Mouse (Mus musculus): Measurements from ENCODE around the gene Adgrf3.
"Not testable (repeated sequence)": the region's sequence is repeated elsewhere in the genome, so short reads cannot be mapped to it uniquely, and the experiment has no call there.

Gene Adgrf3

DNA sequence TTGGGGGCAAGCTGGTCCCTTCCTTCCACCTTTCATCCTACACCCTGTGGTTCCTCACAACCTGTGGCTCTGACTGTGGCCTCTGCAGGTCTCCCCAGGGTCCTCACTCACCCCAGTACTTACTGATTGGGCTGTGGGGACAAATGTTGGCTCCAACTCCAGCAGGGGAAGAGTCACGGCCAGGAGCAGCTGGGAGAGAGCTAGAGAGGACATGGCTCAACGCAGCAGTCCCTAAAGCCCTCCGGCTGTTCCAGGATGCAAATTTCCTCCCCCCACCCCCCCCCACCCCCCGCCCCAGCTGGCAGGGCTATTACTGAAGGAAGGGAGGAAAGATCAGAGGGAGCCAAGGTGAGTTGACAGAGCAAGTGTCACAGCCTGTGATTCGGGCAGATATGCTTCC lies at the start of gene Adgrf3:
TSS of gene Adgrf3 (minus strand) at position 230 of the 400 bp plus-strand sequence.
- DNase-seq: no peak

DNA sequence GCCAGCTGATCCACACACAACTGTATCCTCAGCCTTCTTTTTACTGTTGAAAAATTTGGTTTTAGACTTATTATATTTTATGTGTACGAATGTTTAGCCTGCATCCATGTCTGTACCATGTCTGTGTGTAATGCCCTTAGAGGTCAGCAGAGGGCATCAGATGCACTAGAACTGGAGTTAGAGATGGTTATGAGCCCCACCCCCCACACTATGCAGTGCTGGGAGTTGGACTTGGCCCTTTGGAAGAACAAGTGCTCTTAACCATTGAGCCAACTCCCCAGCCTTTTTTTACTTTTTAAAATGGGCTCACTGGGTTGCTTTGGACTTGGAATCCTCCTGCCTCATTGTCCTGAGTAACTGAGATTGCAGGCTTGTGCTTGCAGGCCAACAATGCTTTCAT lies 42.1 kb upstream of the Adgrf3 start:
- peak; percentile 25 for DNase-seq

DNA sequence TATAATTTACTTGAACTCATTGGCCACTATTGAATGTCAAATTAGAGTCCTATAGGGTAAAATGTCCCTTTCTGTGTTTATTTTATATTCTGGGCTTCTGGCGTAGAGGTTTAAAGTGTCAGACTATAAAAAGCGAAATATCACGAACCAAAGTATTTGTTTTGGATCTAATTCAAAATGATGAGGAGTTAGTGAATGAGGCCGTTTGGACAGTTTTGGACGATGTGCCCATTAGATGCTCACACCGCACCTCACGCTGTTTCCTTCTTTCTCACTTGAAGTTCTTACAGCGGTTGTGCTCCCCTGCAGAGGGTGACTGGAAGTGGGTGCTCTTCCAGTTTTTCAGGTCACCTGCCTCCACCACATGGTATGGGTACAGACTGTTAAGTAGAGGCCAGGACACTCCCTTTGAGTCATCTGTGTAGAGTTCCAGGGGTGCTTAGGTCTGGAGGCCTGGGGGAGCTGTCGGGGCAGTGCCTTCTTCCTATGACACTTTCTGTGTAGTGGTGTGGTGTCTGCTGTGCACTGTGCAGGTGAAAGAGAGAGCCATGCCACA lies 40.4 kb upstream of the Adgrf3 start:
- DNase-seq: no peak

DNA sequence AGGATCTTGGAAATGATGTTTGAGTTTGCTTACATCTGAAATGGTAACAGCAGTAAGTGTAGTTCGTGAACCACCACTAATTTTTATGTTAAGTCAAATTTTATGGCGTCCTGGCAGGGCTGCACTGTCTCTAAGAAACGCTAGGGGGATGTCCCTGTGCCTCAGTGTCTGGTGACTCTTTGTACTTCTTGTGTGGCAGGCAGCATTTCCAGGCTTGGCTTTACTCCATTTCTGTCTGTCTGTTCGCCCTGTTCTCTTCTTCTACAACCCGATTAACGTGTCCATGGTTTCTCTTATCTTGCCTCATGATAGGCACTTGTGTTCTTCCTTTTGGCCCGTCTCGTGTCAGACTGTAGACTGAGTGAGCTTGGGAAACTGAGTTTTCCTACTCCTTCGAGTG lies 38.2 kb upstream of the Adgrf3 start:
- DNase-seq: no peak

DNA sequence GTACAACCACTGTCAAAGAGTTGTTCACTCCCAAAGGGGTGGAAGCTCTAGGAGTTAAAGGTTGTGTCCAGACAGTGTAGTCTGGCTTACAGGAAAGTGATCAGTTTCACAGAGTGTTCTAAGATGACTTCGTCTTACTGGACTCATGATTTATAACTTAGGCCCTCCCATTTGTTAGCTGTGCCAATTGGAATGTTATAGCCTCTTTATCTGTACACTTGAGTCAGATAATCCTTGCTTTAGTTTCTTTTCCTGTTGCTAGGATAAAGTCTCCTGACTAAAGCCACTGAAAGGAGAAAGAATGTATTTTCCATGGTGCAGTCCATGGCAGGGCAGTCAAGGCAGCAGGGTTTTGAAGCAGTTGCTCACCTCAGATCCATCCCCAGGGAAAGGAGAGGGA lies 36.9 kb upstream of the Adgrf3 start:
- DNase-seq: no peak

DNA sequence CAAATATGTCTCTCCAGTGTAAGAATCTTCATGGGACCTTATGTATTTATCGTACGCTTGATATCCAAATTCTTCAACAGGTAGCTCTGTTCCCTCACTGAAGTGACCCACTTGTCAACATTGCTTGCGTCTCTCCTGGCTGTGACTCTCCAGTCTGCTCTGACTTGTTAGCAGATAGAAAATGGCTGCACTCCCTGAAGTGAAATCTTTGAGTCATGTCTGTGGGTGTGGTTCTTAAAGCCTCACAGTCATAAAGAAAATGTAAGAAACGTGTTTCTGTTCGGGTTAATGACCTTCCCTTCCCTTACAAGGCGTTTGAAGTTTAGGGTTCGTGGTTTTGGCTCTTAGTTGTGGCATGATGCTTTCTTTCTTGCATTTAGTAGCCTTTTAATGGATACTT lies 35.0 kb upstream of the Adgrf3 start:
- DNase-seq: no peak

DNA sequence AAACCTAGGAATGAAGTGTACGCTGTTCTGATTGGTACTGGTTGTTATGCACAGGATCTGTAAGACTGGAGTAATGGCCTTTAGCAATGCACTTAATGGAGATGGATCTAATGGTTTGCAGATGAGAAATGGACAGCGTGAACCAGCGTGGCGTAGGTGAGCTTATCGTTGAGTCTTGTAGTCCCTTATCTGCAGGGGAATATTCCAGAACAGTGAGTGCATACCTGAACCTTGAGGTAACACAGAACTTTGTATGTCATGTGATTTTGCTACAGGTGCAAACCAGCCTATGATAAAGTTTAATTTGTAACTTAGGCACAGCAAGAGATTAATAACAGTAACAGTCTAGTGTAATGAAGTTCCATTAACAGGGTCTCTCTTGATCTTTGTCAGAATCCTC lies 33.0 kb upstream of the Adgrf3 start:
- no peak for DNase-seq

DNA sequence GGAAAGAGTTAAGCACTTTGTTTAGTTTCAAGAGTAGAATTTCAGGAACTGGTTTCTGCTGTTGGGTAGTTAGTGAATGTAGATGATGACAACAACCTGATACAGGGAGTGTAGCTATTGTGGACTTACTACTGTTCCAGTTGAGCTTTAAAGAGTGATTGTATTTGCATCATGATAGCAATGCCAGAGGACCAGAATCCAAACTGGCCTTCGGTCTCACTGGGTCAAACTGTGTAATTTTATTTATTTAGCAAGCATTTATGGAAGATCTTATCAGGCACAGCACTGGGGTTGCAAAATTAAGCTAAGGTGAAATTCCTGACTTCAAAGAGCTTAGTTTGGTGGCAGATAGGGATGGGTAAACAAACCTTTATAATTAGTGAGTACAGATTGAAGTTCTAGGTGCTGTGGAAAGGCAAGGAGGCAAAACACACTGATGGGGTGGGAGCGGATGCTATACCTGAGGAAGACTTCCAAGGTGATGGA lies 30.2 kb upstream of the Adgrf3 start:
- DNase-seq: no peak

DNA sequence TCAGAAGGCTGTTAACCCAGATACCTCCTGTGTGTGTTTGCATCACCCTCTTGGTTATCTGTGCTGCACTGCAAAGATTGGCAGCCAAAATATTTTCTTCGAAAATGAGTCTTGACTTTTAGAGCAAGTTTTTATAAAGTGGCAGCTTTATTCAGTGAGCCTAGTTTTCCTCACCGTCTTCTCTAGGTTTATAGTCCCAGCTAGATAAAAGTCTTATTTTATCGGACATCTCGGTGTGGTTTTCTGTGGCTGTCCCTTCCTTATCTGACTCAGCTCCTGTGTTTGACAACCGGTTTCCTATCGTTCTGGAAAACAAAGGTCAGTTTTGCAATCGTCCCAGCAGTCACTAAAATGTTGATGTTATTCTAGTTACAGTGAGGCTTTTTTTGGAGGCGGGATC lies 28.5 kb upstream of the Adgrf3 start:
- DNase-seq: no peak

DNA sequence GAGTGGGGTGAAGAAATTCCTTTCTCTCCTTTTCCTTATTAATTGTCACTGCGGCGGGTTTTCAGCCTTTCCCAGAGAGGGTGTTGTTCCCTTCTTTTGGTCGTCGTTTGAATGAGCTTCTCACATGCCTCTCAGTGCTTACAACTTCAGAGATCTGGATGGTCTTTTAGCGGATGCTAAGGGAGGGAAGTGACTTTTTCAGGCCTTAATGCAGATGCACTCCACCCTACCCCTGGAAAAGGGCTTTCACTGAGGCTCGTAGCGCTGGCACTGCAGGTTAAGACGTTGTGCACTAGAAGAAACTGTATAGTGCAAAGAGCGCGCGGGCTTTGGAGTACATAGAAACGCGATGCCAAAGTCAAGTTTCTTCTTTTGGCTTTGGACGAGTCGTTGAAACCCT lies 27.5 kb upstream of the Adgrf3 start:
- peak; percentile 58 for DNase-seq

DNA sequence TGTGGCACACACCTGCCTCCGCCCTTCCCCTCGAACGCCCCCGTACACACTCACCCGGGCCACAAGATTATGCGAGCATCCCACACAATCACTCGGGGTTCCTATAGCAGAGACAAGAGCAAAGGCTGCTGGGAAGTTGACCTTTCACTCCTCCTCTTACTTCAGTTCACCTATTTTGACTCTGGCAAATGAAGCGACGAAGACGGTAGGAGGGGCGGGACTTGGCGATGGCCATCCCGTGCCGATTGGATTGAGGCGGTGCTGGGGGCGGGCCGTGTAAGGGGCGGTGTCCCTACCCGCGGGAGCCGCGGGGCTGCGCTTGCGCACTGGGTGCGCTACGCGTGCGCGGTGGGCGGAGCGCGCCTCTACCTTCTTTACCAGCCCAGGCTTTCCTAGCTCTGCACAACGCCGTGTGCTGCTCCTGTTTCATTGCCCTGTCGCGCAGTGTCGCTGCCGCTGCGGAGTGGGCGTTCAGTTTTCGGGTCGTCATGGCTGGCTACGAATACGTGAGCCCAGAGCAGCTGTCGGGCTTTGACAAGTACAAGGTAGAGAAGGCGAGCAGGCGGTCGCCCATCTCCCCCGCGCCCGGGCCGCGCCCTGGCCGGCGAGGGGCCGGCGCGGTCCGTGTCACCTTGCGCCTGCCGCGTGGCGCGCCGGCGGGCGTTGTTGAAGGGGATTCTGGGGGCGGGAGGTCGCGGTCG lies 26.9 kb upstream of the Adgrf3 start, which contains the start of gene Selenoi:
TSS of gene Selenoi (plus strand) at position 311 of the 701 bp plus-strand sequence.
- DNase-seq: peak; percentile 99

DNA sequence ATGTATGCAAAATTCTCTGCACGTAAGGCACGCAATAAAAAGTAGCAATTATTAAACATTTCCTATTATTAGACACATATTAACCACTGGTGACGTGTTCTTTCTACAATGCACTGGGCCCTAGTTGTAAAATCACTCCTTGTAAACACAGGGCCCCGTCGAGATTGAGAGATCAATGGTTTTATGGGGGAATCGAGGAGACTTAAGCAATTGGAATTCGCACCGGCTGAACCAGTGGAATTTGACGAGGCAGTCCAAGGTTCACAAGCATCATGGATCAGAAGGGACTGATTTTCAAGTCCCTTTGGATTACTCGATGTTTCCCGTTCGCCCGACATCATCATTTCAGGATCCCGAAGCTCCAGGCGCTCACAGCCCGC lies 26.4 kb upstream of the Adgrf3 start:
- no peak for DNase-seq

DNA sequence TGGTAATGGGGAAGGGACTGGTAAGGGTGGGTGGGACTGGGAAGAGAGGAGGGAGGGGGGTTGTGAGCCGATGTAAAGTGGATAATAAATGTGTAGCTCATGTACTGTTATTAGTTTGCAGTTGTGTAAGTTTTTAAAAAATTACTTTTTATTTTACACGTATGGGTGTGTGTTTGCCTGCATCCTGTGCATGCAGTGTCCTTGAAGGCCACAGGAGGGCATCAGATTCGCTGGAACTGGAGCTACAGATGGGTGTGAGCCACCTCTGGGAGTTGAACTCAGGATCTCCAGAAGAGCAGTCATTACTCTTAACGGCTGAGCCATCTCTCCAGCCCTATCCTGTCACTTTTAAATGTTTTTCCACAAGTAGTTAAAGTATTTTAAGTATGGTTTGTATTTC lies 25.4 kb upstream of the Adgrf3 start:
- DNase-seq: peak; percentile 30

DNA sequence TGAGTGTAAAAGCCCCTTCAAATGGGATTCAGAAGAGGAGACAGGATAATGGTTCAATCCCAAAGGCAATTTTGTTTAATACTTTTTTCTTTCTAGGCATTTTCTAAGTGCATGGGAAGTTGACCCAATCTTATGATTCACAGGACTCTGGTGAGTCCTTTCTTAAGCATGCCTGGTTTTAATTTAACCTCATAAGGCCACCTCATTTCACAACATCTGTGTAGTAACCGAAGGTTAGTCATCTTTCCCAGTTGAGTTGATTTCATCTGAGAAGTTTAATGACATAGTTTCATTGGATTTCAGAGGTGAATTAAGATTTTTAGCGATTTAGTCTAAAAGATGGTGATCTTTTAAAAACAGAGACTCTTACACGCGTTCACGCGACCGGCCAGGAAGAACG lies 17.2 kb upstream of the Adgrf3 start:
- DNase-seq: no peak

DNA sequence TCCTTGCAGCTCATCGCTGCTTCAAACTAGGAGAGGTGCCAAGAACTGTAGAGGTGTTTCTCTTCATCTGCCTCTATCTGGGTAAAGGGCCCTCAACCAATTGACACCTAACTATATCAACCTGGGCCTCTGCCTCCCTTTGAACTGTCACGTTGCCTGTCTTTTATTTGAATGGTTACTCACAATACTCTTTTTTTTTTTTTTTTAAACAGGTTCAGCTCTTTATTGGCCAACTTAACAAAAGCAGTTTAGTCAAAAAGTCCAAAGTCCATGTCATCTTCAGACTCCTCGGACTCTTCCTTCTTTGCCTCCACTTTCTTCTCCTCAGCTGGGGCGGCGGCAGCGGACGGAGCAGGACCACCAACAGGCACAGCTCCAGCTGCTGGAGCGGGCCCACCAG lies 15.1 kb upstream of the Adgrf3 start:
- no peak for DNase-seq

DNA sequence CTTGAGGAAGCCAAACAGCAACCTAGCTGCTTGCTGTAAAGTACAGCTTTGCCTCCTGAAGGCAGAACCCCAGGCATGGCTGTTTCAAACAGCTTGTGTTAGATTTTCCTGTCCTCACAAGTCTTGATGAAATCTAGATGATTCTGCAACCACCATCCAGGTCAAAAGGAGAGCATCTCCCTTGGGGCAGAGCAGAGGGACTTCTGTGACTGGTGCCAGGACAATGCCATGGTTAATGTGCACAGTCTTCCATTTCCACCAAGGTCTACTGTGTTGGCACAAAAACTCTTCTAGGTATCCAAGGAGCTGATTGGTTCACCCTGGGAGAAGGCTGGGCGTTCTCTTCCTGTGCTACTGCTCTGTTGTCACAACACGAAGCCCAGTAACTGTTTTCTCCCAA lies 14.2 kb upstream of the Adgrf3 start:
- DNase-seq: no peak

DNA sequence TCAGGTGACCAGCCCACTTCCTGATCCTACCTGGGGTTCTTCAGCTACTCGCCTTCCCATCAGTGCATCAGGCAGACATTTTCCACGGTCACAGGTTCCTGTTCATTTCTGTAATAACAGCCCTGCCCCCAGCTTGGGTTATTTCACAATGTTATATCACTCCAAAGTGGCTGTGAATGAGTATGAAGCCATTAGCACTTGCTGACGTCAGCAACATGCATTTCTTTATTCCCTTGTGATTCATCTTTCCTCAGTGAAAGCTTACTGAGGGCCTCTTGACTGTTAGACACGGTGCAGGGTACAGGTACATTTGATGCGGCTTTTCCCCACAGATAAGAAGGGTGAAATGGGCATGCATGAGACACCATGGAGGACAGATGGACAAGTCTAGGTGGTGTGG lies 10.4 kb upstream of the Adgrf3 start:
- DNase-seq: no peak

DNA sequence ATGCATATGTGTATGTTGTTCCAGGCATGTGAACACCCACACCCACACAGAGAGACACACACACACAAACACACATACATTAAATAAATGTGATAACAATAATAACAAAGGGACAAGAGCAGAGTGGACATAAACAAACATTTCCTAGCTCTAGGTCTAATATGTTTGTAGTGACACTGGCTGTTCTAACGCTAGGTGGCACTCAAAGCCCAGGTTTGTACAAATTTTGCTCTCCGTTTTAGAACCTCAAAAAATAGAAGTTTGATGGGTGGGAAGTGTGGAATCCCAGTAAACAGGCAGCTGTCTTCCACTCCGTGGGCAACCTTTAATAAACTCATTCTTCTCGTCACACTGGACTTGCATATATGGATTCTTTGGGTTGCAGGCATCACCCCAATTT lies 9.4 kb upstream of the Adgrf3 start:
- peak; percentile 51 for DNase-seq

DNA sequence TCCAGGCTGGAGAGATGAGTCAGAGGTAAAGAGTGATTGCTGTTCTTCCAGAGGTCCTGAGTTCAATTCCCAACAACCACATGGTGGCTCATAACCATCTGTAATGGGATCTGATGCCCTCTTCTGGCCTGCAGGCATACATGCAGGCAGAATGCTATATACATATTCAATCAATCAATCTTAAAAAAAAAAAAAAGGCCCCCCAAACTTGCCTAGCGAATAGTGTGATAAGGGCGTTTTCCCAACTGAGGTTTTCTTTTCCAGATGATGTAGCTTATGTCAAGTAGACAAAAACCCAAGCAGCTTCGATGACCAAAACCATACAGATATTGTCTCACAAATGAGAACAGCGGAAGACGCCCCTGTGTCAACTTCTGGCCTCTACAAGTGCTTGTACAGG lies 5.2 kb upstream of the Adgrf3 start:
- DNase-seq: not testable (repeated sequence)

DNA sequence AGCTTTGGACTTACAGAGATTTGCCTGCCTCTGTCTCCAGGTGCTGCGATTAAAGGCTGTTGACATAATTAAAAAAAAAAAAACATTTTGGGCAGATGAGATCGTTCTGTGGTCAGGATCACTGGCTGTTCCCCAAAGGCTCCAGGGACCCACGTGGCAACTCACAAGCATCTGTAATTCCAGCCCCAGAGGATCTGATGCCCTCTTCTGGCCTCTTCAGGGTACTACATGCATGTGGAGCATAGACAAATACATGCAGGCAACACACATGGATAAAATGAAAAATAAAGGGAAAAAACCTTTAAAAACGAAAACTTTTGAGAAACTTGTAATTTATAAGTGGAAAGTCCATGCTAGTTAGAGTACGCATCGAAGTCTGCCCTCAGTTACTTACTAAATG lies 1.8 kb upstream of the Adgrf3 start:
- peak; percentile 46 for DNase-seq

DNA sequence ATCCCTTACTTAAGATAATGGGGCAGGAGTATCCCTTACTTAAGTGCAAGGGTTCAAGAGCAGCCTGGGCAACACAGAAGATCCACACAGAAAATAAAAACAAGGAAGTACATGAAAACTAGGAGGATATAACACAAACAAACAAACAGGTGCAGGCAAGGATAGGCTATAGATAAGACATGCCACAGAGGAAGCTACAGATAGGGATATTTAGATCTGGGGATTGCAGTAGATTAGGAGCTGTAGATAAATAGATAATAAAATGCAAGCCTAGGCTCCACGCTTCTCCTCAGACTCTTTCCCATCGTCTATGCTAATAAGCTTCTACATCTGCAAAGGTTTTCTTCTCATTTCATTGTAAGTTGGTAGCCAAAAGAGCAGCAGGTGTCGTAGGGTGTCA lies 488 bp downstream of the Adgrf3 start:
- no peak for DNase-seq

DNA sequence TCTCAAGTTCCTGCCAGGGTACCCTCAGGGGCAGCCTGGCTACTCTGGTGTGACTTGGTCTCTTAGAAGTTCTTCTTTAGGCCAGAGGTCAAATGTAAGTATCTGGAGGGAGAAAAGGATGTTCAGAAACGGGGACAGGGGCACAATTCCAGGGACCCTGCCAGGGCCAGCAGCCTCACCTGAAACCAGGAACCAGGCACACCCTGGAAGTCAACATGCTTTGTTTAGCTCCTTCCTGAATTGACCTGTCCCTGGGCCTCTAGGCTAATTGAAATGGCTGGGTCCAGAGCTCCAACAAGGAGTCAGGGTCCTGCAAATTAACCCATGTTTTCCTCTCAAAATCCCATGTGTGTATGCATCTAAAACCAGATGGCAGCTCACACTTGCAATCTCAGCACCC lies 1.1 kb downstream of the Adgrf3 start:
- DNase-seq: no peak

DNA sequence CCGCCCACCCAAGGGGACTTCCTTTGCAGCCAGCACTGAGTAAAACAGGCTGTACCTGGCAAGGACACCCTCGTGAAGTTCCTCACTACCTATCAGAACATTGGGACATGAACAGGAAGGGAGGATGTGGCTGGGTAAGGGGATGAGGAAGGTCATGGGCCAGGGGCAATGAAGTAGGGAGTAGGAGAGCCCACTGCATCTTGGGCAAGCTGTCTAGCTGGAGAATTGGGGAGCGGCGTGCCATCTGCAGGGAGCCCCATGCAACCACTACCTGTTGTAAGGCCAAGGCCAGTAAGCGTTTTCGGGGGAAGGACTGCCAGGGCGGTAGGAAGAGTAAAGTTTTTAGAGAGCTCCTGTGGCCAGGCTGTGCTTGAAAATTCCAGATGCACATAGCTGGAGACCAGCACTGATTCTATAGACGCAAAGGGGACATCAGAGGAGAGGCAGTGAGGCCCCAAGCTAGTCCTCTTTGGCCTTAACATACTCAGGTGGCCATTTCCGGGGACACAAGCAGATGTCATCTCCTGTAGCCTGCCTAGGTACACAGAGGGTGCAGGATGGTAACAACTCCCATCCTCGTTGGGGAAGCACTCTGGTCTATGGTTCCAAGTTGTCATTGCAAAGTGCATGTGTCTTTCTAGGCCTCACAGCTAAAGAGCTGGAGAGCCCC lies 2.2 kb downstream of the Adgrf3 start:
- no peak for DNase-seq

DNA sequence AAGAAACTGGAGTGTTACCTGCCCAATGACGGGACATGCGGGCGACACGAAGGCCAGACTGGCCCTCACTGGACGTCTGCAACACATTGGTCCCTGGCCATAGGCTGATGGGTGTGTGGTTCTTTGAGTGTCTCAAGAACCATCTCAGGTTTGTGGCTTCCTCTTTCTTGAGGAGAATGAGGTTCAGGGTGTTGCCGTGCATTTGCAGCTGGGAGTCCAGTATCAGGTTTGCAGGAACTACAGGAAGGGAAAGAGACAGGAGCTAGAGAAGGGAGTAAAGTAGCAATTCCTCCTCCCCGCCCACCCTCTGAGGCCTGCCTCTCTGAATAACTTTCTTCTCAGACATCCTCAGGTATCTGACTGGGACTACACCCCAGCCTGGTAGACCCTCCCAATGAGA lies 3.3 kb downstream of the Adgrf3 start:
- no peak for DNase-seq

Data from liver (tissue).